Mouse (Mus musculus): Measurements from ENCODE around the gene Arhgef5. TPM values are rescaled to one million over a fixed set of nuclear protein-coding genes. Genes with fewer than 3 reads are reported as not detected.

Gene Arhgef5
- polyA plus RNA-seq, 1 experiment = 14.5 TPM

DNA sequence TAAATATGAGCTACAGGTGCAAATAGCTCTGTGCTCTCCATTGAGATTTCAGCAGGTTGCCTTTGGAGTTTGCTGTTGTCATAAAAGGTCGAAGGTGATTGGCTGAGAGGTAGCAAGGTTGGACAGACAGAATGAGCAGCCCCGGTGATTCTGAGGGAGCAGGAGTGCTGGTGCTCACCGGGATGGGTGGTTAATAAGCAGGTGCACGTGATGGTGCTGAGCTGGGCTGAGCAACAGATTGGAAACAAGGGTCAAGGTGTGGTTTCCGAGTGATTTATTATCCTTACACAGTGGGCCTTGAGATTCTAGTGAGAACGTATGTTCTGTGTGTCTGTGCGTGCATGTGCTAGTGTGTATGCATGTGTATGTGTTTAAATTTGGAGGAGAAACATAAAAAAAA, 27.8 kb downstream of the Arhgef5 start:
- Histone ChIP-seq H3K79me2 (ENCODE audit: control insufficient read depth, insufficient read depth) (no peaks in the 10 kb centered on the region), H3K27me3 (ENCODE audit: control insufficient read depth, insufficient read depth, insufficient read length) (no peaks in the 10 kb centered on the region), H3K4me2 (ENCODE audit: low read depth) (peak overlapping the region; percentile 80)

DNA sequence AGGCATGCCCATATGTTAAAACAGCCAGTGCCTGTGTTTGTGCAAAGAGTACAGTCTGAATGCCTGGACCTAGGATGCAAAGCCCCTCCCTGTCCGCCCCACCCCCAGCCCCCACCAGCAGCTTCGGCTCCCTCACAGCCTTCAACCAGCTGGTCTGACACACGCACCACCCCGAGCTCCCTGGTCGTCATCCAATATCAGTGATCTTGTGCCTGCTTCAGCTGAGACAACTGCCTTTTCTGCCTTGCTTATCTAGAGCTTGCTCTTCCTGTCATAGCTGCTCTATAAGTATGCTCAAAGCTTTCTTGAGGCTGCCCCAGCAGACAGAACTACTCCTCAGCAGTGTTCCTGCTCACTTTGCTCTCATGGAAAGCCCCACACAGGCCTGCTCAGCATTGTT, 30.5 kb downstream of the Arhgef5 start:
- no peaks in the 10 kb centered on the region for H3K36me3 ChIP-seq (ENCODE audit: control insufficient read depth, insufficient read depth)
- no peak overlapping the region for H3ac ChIP-seq (ENCODE audit: control insufficient read depth, insufficient read length)
- no peak overlapping the region for H3K4me2 ChIP-seq (ENCODE audit: low read depth)
- H3K79me2 ChIP-seq (ENCODE audit: control insufficient read depth, insufficient read depth) = no peaks in the 10 kb centered on the region
- no peaks in the 10 kb centered on the region for H3K27me3 ChIP-seq (ENCODE audit: control insufficient read depth, insufficient read depth, insufficient read length)
- H3K4me3 ChIP-seq = no peak overlapping the region
- TF ChIP-seq SRF (IDR thresholded peaks at IDR 0.05; ENCODE audit: control insufficient read depth, insufficient read length, low read depth) (no peak), POLR2A (IDR thresholded peaks at IDR 0.05; ENCODE audit: insufficient read length, low read depth) (no peak), MAX (IDR thresholded peaks at IDR 0.05; ENCODE audit: low read depth) (no peak), TCF3 (IDR thresholded peaks at IDR 0.05; ENCODE audit: insufficient read length, low read depth) (no peak), CEBPB (IDR thresholded peaks at IDR 0.05; ENCODE audit: insufficient read depth, poor library complexity, severe bottlenecking) (no peak), MYOG (IDR thresholded peaks at IDR 0.05; ENCODE audit: control insufficient read depth in 1 of 3, insufficient read depth in 1 of 3, insufficient read length in 2 of 3, low read depth in 2 of 3) (no peak), E2F4 (IDR thresholded peaks at IDR 0.05; ENCODE audit: insufficient read depth) (no peak), TCF12 (IDR thresholded peaks at IDR 0.05; ENCODE audit: insufficient read depth, poor library complexity, severe bottlenecking) (no peak), POLR2AphosphoS2 (IDR thresholded peaks at IDR 0.05; ENCODE audit: insufficient read length, low read depth) (no peak), USF1 (IDR thresholded peaks at IDR 0.05; ENCODE audit: low read depth) (no peak), REST (IDR thresholded peaks at IDR 0.05; ENCODE audit: insufficient read depth, insufficient read length) (no peak)

More for the DNA sequence above, 27.8 kb downstream of the Arhgef5 start:
- no peak for TF ChIP-seq MAX (IDR thresholded peaks at IDR 0.05; ENCODE audit: low read depth)
- TF ChIP-seq REST (IDR thresholded peaks at IDR 0.05; ENCODE audit: insufficient read depth, insufficient read length) = no peak
- TF ChIP-seq MYOD1 (IDR thresholded peaks at IDR 0.05; ENCODE audit: control insufficient read depth in 1 of 3, insufficient read length in 2 of 3, low read depth in 2 of 3) = no peak
- TF ChIP-seq CEBPB (IDR thresholded peaks at IDR 0.05; ENCODE audit: insufficient read depth, poor library complexity, severe bottlenecking) = no peak
- TF ChIP-seq POLR2A (IDR thresholded peaks at IDR 0.05; ENCODE audit: insufficient read length, low read depth) = no peak
- no peak for TF ChIP-seq E2F4 (IDR thresholded peaks at IDR 0.05; ENCODE audit: insufficient read depth)
- TF ChIP-seq TCF3 (IDR thresholded peaks at IDR 0.05; ENCODE audit: insufficient read length, low read depth) = no peak
- Histone ChIP-seq H3K4me3 (no peak overlapping the region), H3ac (ENCODE audit: control insufficient read depth, insufficient read length) (no peak overlapping the region), H3K36me3 (ENCODE audit: control insufficient read depth, insufficient read depth) (peaks cover 9% of the 10 kb centered on the region)

- no peak for TF ChIP-seq TCF3 (IDR thresholded peaks at IDR 0.05; ENCODE audit: insufficient read length, low read depth)
- no peak for TF ChIP-seq TCF12 (IDR thresholded peaks at IDR 0.05; ENCODE audit: insufficient read depth, poor library complexity, severe bottlenecking)
- TF ChIP-seq MYOD1 (IDR thresholded peaks at IDR 0.05; ENCODE audit: control insufficient read depth in 1 of 3, insufficient read length in 2 of 3, low read depth in 2 of 3) = no peak
- TF ChIP-seq MAX (IDR thresholded peaks at IDR 0.05; ENCODE audit: low read depth) = no peak
- no peak for TF ChIP-seq POLR2A (IDR thresholded peaks at IDR 0.05; ENCODE audit: insufficient read length, low read depth)
- TF ChIP-seq USF1 (IDR thresholded peaks at IDR 0.05; ENCODE audit: low read depth) = no peak
- Histone ChIP-seq H3K27me3 (ENCODE audit: control insufficient read depth, insufficient read depth, insufficient read length) (no peaks in the 10 kb centered on the region), H3K79me2 (ENCODE audit: control insufficient read depth, insufficient read depth) (no peaks in the 10 kb centered on the region), H3K4me2 (ENCODE audit: low read depth) (no peak overlapping the region), H3K36me3 (ENCODE audit: control insufficient read depth, insufficient read depth) (no peaks in the 10 kb centered on the region), H3K4me3 (no peak overlapping the region), H3ac (ENCODE audit: control insufficient read depth, insufficient read length) (no peak overlapping the region)
These were observed 31.6 kb downstream of the Arhgef5 start for GRCm38 (mm10) chr6:43296798-43297507.

GRCm38 (mm10) chr6:43297508-43297850, 32.1 kb downstream of the Arhgef5 start:
- Histone ChIP-seq H3K4me3 (no peak overlapping the region), H3K79me2 (ENCODE audit: control insufficient read depth, insufficient read depth) (no peaks in the 10 kb centered on the region), H3K36me3 (ENCODE audit: control insufficient read depth, insufficient read depth) (no peaks in the 10 kb centered on the region), H3K27me3 (ENCODE audit: control insufficient read depth, insufficient read depth, insufficient read length) (no peaks in the 10 kb centered on the region), H3ac (ENCODE audit: control insufficient read depth, insufficient read length) (no peak overlapping the region), H3K4me2 (ENCODE audit: low read depth) (no peak overlapping the region)
- TF ChIP-seq POLR2AphosphoS2 (IDR thresholded peaks at IDR 0.05; ENCODE audit: insufficient read length, low read depth) = no peak
- TF ChIP-seq MAX (IDR thresholded peaks at IDR 0.05; ENCODE audit: low read depth) = no peak
- TF ChIP-seq TCF12 (IDR thresholded peaks at IDR 0.05; ENCODE audit: insufficient read depth, poor library complexity, severe bottlenecking) = no peak
- no peak for TF ChIP-seq MYOG (IDR thresholded peaks at IDR 0.05; ENCODE audit: control insufficient read depth in 1 of 3, insufficient read depth in 1 of 3, insufficient read length in 2 of 3, low read depth in 2 of 3)
- TF ChIP-seq CEBPB (IDR thresholded peaks at IDR 0.05; ENCODE audit: insufficient read depth, poor library complexity, severe bottlenecking) = no peak
- no peak for TF ChIP-seq POLR2A (IDR thresholded peaks at IDR 0.05; ENCODE audit: insufficient read length, low read depth)
- no peak for TF ChIP-seq SRF (IDR thresholded peaks at IDR 0.05; ENCODE audit: control insufficient read depth, insufficient read length, low read depth)
- TF ChIP-seq TCF3 (IDR thresholded peaks at IDR 0.05; ENCODE audit: insufficient read length, low read depth) = no peak
- TF ChIP-seq REST (IDR thresholded peaks at IDR 0.05; ENCODE audit: insufficient read depth, insufficient read length) = no peak
- no peak for TF ChIP-seq USF1 (IDR thresholded peaks at IDR 0.05; ENCODE audit: low read depth)
- TF ChIP-seq MYOD1 (IDR thresholded peaks at IDR 0.05; ENCODE audit: control insufficient read depth in 1 of 3, insufficient read length in 2 of 3, low read depth in 2 of 3) = no peak
- no peak for TF ChIP-seq E2F4 (IDR thresholded peaks at IDR 0.05; ENCODE audit: insufficient read depth)

DNA sequence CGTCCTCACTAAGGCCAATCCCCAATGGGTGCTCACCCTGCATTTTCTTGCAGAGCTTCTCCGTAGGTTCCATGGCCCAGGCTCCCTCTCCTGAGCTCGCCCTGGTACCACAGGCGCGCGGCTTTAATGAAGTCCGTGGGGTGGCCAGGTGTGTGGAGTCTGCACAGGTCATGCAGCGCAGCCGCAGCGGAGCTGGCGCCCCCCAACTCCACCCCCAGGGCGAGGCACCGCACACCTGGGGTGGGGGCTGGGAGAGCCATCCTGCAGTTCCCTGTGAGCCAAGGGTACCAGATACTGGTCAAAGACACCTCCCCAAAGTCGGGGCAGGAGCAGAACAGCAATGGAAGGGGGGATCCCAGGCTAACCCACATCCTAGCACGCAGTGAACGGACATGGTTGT, 44.1 kb downstream of the Arhgef5 start, which contains the start of gene Nobox:
Gene Nobox, minus strand, starts transcription at position 101 of the 400 bp plus-strand sequence.
- no peaks in the 10 kb centered on the region for H3K79me2 ChIP-seq (ENCODE audit: control insufficient read depth, insufficient read depth)
- TF ChIP-seq MYOG (IDR thresholded peaks at IDR 0.05; ENCODE audit: control insufficient read depth in 1 of 3, insufficient read depth in 1 of 3, insufficient read length in 2 of 3, low read depth in 2 of 3) (no peak), POLR2A (IDR thresholded peaks at IDR 0.05; ENCODE audit: insufficient read length, low read depth) (no peak), SRF (IDR thresholded peaks at IDR 0.05; ENCODE audit: control insufficient read depth, insufficient read length, low read depth) (no peak), TCF3 (IDR thresholded peaks at IDR 0.05; ENCODE audit: insufficient read length, low read depth) (no peak), TCF12 (IDR thresholded peaks at IDR 0.05; ENCODE audit: insufficient read depth, poor library complexity, severe bottlenecking) (no peak), USF1 (IDR thresholded peaks at IDR 0.05; ENCODE audit: low read depth) (no peak), MYOD1 (IDR thresholded peaks at IDR 0.05; ENCODE audit: control insufficient read depth in 1 of 3, insufficient read length in 2 of 3, low read depth in 2 of 3) (no peak), POLR2AphosphoS2 (IDR thresholded peaks at IDR 0.05; ENCODE audit: insufficient read length, low read depth) (no peak), E2F4 (IDR thresholded peaks at IDR 0.05; ENCODE audit: insufficient read depth) (no peak)
- H3K27me3 ChIP-seq (ENCODE audit: control insufficient read depth, insufficient read depth, insufficient read length) = no peaks in the 10 kb centered on the region
- no peaks in the 10 kb centered on the region for H3K36me3 ChIP-seq (ENCODE audit: control insufficient read depth, insufficient read depth)
- H3ac ChIP-seq (ENCODE audit: control insufficient read depth, insufficient read length) = no peak within 1 kb of the TSS
- no peak within 1 kb of the TSS for H3K4me3 ChIP-seq
- no peak within 1 kb of the TSS for H3K4me2 ChIP-seq (ENCODE audit: low read depth)
